Mouse (Mus musculus): ENCODE data around the gene Dda1. TPM values are rescaled to one million over a fixed set of nuclear protein-coding genes. Genes with fewer than 3 reads are reported as not detected.

Dda1 gene
- polyA plus RNA-seq, 3 experiments from 2014 or later, result 24.3 to 40.4 (median 25.5) TPM

- ATAC-seq, result no peak
These were observed 27.5 kb downstream of the Dda1 start for GRCm38 (mm10) chr8:71496481-71496880.

- no peak for ATAC-seq
These were observed 28.2 kb downstream of the Dda1 start for GRCm38 (mm10) chr8:71497077-71497645.

- ATAC-seq, result no peak
These were observed 29.0 kb downstream of the Dda1 start for GRCm38 (mm10) chr8:71497881-71498501.

- no peak for ATAC-seq
These were observed 30.1 kb downstream of the Dda1 start for GRCm38 (mm10) chr8:71498816-71499690.

- no peak for ATAC-seq
These were observed 35.4 kb downstream of the Dda1 start for GRCm38 (mm10) chr8:71504349-71504748.

- ATAC-seq, result no peak
These were observed 36.3 kb downstream of the Dda1 start for GRCm38 (mm10) chr8:71505326-71505725.

GRCm38 (mm10) chr8:71505979-71506378 is 37.0 kb downstream of the Dda1 start:
- no peak for ATAC-seq

GRCm38 (mm10) chr8:71507589-71508104 is 38.6 kb downstream of the Dda1 start:
- ATAC-seq, result no peak

GRCm38 (mm10) chr8:71509316-71509715 is 40.3 kb downstream of the Dda1 start:
- ATAC-seq, result no peak

GRCm38 (mm10) chr8:71511644-71512043 is 42.6 kb downstream of the Dda1 start, which contains the start of gene Plvap:
TSS of gene Plvap (minus strand) at chr8:71511752.
- no peak for ATAC-seq

GRCm38 (mm10) chr8:71513018-71513754 is 44.2 kb downstream of the Dda1 start:
- ATAC-seq, result no peak

GRCm38 (mm10) chr8:71515043-71515442 is 46.0 kb downstream of the Dda1 start:
- no peak for ATAC-seq

- ATAC-seq, result no peak
These were observed 47.8 kb downstream of the Dda1 start for GRCm38 (mm10) chr8:71516786-71517185.

GRCm38 (mm10) chr8:71519037-71519825 is 50.2 kb downstream of the Dda1 start:
- ATAC-seq, result peak; percentile 76

- ATAC-seq, result peak; percentile 85
These were observed 52.6 kb downstream of the Dda1 start for GRCm38 (mm10) chr8:71521634-71522033.

- no peak for ATAC-seq
These were observed 56.4 kb downstream of the Dda1 start, which contains the start of gene Ccdc194 for GRCm38 (mm10) chr8:71525226-71526050. TSS of gene Ccdc194 (minus strand) at chr8:71525711.

All from inflammation-experienced regulatory T-cells, adult 6 months (primary cell).